Mouse (Mus musculus) erythroblast, embryonic 14.5 days (primary cell): ENCODE results near the gene Ttc36.

Experiments
- GATA1 ChIP-seq: IDR thresholded peaks from 2 replicates; pipeline ENCODE4 v1.6.1; 2012; ENCODE audit warnings: low read length, inconsistent platforms, mixed read lengths
- TAL1 ChIP-seq: IDR thresholded peaks from 3 replicates; pipeline ENCODE4 v1.6.1; 2012; ENCODE audit warnings: low read length, inconsistent platforms, mixed read lengths

DNA sequence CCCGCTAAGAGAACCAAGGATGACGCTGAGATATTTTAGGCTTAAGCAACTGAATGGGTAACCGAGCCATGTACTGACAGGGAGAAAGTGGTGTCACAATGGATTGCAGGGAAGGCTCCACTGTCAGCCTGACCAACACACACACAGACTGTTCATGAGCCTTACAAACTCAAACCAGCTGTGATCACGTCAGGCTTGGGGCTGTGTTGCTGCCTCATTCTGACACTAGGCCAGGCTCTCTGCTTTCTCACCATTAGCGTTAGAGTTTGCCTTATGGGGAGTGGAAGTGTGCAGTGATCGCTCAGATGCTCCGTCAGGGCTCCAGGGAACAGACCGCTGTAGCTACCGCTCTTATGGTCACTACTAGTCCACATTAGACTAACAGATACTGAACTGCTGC is 10.0 kb downstream of the Ttc36 start:
- no peak for TF ChIP-seq TAL1
- TF ChIP-seq GATA1 = no peak
